Mouse (Mus musculus): ENCODE data around the gene Gm49380.

Gene Gm49380

DNA sequence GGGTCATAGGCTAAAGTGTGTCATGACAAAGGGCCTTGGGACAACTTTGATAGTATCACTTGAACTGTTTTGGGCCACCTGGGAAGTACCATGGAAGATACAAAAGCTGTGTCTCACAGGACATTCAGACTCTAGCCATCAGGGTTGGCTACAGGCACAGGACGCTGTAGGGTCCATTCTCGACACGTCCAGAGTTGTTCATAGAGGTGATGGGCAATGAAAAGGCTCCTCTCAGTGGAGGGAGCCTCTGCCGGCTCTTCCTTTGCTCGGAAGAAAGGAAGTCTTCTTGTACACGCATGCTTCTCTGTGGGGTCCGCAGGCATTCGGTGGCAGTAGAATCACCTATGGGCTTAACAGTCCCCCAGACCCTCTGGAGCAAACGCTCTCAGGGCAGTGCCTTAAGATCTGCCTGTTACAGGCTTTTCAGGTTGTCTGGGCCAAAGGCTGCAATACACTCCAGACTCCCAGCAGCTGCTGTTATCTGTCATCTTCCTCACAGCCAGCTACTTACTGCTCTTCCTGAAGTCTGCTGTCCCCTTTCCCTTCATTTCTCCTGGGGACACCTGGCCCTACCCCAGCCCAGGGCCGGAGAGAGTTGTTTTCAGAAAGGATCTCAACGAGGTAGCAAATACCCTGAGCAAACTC lies 35.9 kb downstream of the Gm49380 start:
- CTCF ChIA-PET: interaction anchor here (0.5 to 5.5 kb wide), 50 partner anchors 8 to 801 kb away, joined by 3 to 97 read pairs (median 5); partner anchors contain the start of genes Usp2 (in 2 of the 4), C1qtnf5 (in 1 of the 4), Dpagt1 (in 1 of the 4) and Gm49380 (in 1 of the 4)
- POLR2A ChIA-PET: interaction anchor here (0.7 to 2.4 kb wide), 20 partner anchors 7 to 266 kb away, joined by 3 to 17 read pairs (median 5); partner anchors contain the start of genes Usp2 (in 2 of the 4) and H2afx (in 1 of the 4)

DNA sequence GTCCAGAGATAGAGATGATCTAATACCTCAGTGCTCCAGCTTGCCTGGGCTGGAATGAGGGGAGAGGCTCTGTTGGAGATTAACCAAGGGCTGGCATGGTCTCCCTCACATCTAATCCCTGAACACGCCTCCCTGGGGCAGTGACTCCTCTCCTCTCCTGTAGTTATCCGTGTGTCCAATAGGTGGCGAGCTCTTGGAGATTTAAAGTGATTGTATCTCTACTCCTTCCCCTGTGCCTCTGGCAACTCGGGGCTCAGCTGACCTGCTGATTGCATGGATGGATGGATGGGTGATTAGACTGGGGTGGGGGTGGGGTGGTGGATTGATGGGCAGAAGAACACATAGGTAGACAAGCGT lies 36.6 kb downstream of the Gm49380 start:
- POLR2A ChIA-PET: interaction anchor here (0.6 to 2.4 kb wide), 24 partner anchors 8 to 724 kb away, joined by 3 to 17 read pairs (median 4); partner anchors contain the start of genes H2afx (in 2 of the 4) and Usp2 (in 2 of the 4)
- CTCF ChIA-PET: interaction anchor here (0.5 to 5.5 kb wide), 58 partner anchors 9 to 1048 kb away, joined by 3 to 97 read pairs (median 4); partner anchors contain the start of genes Usp2 (in 2 of the 4), C1qtnf5 (in 1 of the 4), Dpagt1 (in 1 of the 4) and Gm49380 (in 1 of the 4)

DNA sequence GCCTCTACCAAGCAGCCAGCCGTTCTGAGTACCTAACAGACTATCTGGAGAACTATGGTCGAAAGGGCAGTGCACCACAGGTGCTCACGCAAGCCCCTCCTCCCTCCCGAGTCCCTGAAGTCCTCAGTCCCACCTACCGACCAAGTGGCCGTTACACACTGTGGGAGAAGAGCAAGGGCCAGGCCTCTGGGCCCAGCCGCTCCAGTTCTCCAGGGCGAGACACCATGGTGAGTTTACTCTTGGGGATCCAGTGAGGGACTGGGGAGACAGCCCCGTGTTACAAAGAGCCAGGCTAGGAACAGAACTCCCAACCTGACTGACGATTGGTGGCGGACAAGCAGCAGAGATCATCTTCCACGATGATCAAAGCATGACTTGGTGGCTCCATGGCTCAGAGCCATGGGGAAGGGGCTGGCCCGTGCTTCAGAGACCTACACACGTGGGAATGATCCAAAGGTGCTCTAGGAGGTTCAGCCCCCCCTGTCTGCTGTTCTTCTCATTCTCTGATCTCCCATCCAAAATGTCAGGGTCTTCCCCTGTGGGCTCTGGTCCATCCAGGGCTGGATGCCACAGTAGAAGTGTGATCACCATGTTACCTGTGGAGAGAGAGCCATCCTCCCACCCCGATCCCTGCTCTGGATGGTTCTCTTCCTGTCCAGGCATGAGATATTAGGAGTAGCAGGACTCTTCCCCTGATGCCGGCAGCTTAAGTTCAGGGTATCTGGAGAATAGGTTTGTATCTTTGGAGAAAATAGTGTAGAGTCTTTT lies 37.1 kb downstream of the Gm49380 start:
- ChIA-PET POLR2A (interaction anchor here (0.5 to 2.4 kb wide), 25 partner anchors 7 to 723 kb away, joined by 3 to 17 read pairs (median 4); partner anchors contain the start of genes H2afx (in 2 of the 4) and Usp2 (in 2 of the 4)), CTCF (interaction anchor here (0.6 to 5.5 kb wide), 47 partner anchors 9 to 1047 kb away, joined by 3 to 97 read pairs (median 5); partner anchors contain the start of genes Usp2 (in 2 of the 4), C1qtnf5 (in 1 of the 4), Dpagt1 (in 1 of the 4) and Gm49380 (in 1 of the 4))

DNA sequence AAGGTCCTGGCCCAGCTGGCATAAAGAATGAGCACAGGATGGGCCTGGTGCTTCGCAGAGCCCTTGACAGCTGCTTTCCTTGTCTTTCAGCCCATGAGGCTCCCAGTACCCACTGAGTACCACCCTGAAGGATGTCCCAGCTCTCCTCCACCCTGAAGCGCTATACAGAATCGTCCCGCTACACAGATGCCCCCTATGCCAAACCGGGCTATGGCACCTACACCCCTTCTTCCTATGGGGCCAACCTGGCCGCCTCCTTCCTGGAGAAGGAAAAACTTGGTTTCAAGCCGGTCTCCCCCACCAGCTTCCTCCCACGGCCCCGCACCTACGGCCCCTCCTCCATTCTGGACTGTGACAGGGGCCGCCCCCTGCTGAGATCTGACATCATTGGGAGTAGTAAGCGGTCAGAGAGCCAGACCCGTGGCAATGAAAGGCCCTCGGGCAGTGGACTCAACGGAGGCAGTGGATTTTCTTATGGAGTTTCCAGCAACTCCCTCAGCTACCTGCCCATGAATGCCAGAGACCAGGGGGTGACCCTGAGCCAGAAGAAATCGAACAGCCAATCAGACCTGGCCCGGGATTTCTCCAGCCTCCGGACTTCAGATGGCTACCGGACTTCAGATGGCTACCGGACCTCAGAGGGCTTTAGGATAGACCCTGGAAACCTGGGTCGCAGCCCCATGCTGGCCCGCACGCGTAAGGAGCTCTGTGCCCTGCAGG lies 37.9 kb downstream of the Gm49380 start:
- ChIA-PET POLR2A (interaction anchor here in 2 of 4 experiments (0.5 to 2.5 kb wide), 10 partner anchors 8 to 259 kb away, joined by 3 to 17 read pairs (median 4); partner anchors contain the start of gene H2afx (in 1 of the 2)), CTCF (interaction anchor here (0.5 to 5.5 kb wide), 29 partner anchors 8 to 1760 kb away, joined by 3 to 97 read pairs (median 5); partner anchors contain the start of genes Gm49380 (in 1 of the 4), Nlrx1 (in 1 of the 4), Rnf26 (in 1 of the 4) and Thy1 (in 1 of the 4))

DNA sequence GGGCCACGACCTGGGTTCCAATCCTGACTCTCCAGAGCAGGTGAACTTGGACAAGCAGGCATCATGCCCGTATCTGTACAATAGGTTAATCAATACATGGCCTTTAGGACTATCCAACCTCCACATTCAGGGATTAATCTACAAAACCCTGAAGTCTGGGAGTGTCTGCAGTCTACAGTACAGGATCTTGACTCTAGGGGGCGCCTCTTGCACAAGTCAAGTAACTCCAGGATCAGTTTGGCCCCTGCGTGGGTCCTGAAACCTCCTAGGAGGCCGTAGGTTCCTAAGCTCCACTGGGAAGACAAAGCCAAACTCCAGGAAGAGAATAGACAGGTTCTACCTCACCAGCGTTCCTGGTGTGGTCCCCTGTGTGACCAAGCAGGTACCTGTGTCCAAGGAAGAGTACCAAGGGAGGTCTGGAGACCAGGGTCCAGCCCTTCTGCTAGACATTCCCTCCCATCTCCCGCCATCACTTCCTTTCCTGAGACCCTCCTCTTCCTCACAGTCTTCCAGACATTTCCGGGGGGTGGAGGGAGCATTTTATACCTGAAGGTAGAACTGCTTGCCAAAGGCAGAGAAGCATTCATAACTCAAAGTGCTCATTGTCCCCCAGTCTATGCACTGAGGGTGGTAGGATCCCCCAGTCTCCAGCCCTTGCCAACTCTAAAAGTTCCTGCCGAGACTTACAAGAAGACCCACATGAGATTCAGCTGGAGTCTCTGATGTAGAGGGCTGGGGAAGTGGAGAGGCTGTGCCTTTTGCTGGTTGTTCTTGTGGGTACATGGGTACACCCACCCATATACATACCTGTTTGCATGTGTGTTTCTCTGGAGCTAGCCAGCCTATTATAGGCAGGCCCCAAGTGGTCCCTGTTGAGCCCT lies 38.7 kb downstream of the Gm49380 start:
- CTCF ChIA-PET: interaction anchor here (0.5 to 5.5 kb wide), 41 partner anchors 10 to 1759 kb away, joined by 3 to 97 read pairs (median 4); partner anchors contain the start of genes Foxr1 (in 1 of the 4), Gm49380 (in 1 of the 4), Nlrx1 (in 1 of the 4) and Rnf26 (in 1 of the 4)
- POLR2A ChIA-PET: interaction anchor here in 3 of 4 experiments (0.5 to 2.5 kb wide), 11 partner anchors 9 to 798 kb away, joined by 3 to 8 read pairs (median 4); partner anchors contain the start of gene H2afx (in 1 of the 3)

DNA sequence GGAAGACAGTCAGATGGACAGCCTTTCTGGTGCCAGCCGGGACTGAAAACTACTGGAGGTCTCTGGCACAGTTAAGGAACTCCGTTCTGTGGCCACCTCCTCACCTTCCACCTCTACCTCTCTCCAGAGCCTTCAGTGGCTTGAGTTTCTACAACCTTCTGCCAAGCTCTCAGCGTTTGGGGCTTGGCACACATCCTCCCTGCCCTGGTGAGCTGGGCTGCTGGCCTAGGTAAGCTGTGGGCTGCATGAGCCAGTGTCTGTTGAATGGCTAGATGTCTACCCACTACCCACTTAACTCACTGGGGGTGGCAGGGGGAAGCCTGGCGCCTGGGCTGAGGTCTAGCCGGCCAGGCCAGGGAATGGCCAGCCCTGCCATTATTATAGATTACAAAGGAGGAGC lies 40.2 kb downstream of the Gm49380 start:
- ChIA-PET CTCF (interaction anchor here (0.6 to 5.5 kb wide), 13 partner anchors 8 to 716 kb away, joined by 3 to 97 read pairs (median 4); no protein-coding TSS in a partner anchor), POLR2A (interaction anchor here in 3 of 4 experiments (0.8 to 2.5 kb wide), 4 partner anchors 12 to 185 kb away, joined by 3 to 5 read pairs (median 4); no protein-coding TSS in a partner anchor)

DNA sequence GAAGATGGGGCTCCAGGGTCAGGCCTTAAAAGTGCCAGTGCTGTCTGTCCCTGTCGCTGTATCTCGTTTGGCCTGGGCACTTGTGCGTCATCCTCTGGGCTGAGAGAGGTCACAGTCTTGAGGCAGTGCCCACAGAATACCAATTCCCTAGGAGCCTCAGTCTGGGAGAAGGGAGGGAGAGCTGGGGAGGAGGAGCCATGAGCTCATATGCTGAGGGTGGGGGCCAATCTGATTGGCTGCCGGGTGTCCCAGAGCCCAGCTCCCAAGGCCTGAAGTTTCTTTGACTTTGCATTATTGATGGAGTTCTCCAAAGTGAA lies 40.7 kb downstream of the Gm49380 start:
- CTCF ChIA-PET: interaction anchor here (0.6 to 4.0 kb wide), 13 partner anchors 9 to 162 kb away, joined by 3 to 20 read pairs (median 4); no protein-coding TSS in a partner anchor
- POLR2A ChIA-PET: interaction anchor here in 2 of 4 experiments (0.8 to 1.4 kb wide), 5 partner anchors 11 to 262 kb away, joined by 3 to 5 read pairs (median 4); partner anchors contain the start of gene H2afx (in 1 of the 2)

DNA sequence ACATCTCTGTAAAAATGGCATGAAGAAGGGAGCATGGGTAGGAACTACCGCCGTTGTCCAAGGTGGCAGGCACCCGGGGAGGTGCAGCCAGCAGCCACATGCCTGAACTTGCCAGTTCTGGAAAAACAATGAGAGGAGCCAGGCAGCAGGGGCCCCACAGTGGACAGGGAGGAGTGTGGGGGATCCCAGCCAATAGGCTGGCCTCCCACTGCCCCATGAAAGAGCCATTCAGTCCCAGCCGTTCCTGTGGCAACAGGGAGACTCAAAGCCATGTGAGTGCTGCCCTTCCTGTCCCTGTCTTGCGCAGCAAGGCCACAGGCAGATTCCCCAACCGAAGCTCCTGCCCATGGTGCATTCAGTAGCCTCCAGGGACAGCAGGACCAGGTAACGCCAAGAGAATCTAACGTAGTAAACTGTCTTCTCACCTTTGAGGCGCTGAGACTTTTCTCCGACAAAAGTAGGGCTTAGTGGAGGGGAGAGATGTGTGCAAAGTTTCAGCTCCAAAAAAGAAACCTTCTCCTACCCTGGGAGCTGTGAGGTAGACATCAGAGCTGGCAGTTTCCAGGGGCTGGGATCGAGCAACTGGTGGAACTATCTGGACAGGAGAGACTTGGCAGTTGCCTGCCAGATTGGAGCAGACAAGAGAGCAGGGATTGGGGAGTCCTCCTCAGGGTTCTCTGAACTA lies 41.2 kb downstream of the Gm49380 start:
- ChIA-PET CTCF (interaction anchor here (0.6 to 4.0 kb wide), 16 partner anchors 9 to 87 kb away, joined by 3 to 20 read pairs (median 4); no protein-coding TSS in a partner anchor), POLR2A (interaction anchor here in 2 of 4 experiments (0.7 to 1.4 kb wide), 6 partner anchors 12 to 262 kb away, joined by 3 to 5 read pairs (median 4); partner anchors contain the start of gene H2afx (in 1 of the 2))

DNA sequence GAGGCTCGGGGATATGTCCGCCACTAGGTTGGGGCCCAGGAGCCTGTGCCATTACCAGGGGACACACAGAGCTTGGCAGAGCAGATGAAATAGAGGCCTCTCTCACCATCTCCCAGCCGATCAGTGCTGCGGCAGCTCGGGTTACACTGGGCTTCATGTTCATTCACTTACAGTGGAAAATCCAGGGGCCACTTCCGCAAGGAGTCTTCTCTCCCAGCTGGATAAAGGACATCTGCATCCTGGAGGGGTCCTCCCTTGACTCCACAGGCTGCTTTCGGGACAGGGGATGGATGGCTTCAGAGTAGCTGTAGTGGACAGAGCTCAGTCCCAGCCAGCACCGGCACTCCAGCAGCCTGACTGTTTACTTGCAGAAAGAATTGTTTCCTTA lies 42.5 kb downstream of the Gm49380 start:
- CTCF ChIA-PET: interaction anchor here in 3 of 4 experiments (0.5 to 2.8 kb wide), 9 partner anchors 23 to 291 kb away, joined by 3 to 12 read pairs (median 5); partner anchors contain the start of gene Vps11 (in 1 of the 3)
- POLR2A ChIA-PET: interaction anchor here in 1 of 4 experiments (1.2 kb wide), 1 partner anchor 26 kb away, joined by 3 read pairs; no protein-coding TSS in a partner anchor

DNA sequence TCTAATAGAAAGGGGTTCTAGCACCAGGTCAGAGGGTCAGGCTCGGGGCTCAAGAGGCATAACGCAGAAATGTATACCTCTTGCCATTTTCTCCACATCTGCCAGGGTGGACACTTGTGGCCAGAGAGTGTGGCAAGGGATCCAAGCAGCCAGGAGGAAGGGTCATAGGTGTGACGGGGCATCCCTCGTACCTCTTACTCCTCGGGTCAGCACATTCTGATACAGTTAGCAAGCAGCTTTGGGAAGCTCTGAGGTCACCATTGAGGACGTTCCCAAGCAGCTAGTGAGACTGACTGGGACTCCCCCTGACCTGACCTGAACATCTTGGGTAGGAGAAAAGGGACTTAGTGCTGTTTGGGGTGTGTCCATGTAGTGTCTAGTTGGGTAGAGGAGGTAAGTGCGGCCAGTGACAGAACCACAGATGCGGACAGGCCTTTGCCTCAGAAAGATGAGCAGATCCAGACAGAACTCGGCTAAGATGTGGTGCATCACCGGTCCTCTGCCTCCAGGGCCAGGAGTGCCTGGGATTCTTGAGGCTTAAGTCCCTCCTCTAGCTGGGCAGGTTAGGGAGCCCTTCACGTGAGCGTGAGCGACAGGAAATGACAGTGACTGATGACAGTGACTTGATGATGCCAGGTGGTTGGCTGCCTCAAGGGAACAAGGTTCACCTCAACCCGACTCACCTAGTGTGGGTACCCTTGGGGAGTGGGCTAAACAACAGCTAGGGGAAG lies 43.0 kb downstream of the Gm49380 start:
- ChIA-PET CTCF (interaction anchor here in 3 of 4 experiments (0.5 to 2.8 kb wide), 8 partner anchors 24 to 291 kb away, joined by 3 to 12 read pairs (median 5); partner anchors contain the start of gene Vps11 (in 1 of the 3)), POLR2A (interaction anchor here in 1 of 4 experiments (1.2 kb wide), 1 partner anchor 26 kb away, joined by 3 read pairs; no protein-coding TSS in a partner anchor)

DNA sequence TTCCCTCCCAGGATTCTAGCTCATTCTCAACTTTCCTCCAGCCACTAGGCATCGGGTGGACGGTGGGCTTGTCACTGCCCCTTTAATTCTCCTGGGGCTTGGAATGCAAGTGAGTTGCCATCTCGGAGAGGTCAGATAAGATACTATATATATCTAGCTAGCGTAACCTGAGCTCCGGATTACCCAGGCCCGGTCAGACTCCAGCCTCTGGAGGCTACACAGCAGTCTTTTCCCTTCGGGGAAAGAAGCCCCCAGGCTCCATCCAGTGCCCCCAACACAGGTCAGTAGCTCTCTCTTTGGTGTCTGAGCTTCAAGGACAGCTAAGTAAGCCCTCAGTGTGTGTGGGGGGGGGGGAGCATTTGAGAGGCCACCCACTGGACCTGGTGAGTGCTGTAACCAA lies 44.0 kb downstream of the Gm49380 start:
- POLR2A ChIA-PET: interaction anchor here in 1 of 4 experiments (0.9 to 1.1 kb wide), 3 partner anchors 237 to 310 kb away, joined by 3 to 4 read pairs (median 3); partner anchors contain the start of genes Hinfp and Hmbs

DNA sequence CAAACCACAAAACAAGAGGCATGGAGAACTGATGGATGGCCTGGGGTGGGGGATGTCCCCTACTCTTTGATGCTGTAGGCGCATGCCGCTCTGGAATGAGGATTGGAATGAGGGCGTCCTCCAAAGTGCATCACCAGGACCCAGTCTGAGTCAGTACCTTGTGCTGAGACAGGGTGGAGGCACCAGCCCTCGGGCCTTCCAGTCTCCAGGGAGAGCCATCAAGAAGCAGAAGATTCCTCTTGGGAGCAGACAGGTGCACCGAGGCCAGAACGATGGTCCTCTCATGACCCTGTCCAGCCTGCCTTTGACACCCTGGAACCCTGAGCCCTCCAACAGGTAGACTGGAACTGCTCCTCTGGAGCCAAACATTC lies 45.4 kb downstream of the Gm49380 start:
- ChIA-PET POLR2A (interaction anchor here in 3 of 4 experiments (0.7 to 3.2 kb wide), 14 partner anchors 9 to 511 kb away, joined by 3 to 12 read pairs (median 4); partner anchors contain the start of genes H2afx (in 2 of the 3) and Hyou1 (in 1 of the 3)), CTCF (interaction anchor here (0.6 to 4.7 kb wide), 19 partner anchors 9 to 311 kb away, joined by 3 to 35 read pairs (median 4); partner anchors contain the start of gene Nlrx1 (in 1 of the 4))

More for the DNA sequence above, 44.0 kb downstream of the Gm49380 start:
- CTCF ChIA-PET: interaction anchor here in 3 of 4 experiments (0.6 to 2.8 kb wide), 7 partner anchors 8 to 258 kb away, joined by 3 to 12 read pairs (median 4); no protein-coding TSS in a partner anchor

DNA sequence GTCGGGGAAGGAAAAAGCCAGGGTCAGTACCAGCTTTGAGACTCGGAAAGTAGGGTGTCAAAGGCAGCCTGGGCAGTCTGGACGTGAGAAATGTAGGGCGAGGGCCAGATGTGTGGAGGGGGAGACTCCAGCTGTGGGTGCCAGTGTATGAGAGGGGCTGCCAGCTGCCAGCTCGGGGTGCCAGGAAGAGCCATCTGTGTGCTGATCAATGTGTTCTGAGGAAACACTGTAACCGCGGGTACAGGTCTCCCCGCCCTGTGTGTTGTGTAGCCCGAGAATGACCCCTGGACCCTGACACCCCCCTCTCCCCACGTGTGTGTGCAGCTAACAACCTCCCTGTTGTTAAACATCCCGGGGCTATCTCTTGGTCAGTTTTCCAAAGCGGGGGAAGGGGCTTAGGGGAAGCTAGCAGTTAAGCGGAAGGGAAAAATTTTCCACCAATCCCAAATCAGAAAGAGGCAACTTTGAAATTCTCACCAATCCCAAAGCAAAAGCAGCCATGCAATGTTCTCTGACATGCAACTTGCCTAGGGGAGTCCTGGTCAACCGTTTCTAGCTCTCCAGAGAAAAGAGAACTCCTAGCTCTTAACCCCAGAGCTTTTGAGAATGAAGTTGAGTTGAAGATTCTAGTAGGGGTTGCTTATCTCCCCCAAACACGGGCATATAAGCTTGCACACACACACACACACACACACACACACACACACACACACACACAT lies 45.9 kb downstream of the Gm49380 start:
- CTCF ChIA-PET: interaction anchor here (0.6 to 4.7 kb wide), 36 partner anchors 9 to 898 kb away, joined by 3 to 35 read pairs (median 4); partner anchors contain the start of genes Nlrx1 (in 1 of the 4) and Ube4a (in 1 of the 4)
- POLR2A ChIA-PET: interaction anchor here (0.6 to 3.2 kb wide), 23 partner anchors 9 to 512 kb away, joined by 3 to 12 read pairs (median 3); partner anchors contain the start of genes H2afx (in 2 of the 4), C2cd2l (in 1 of the 4) and Hyou1 (in 1 of the 4)

Data from embryonic stem cell, embryonic (primary cell).